Mouse (Mus musculus) spleen, adult 2 months (tissue): ENCODE data around the gene Nup62.

Experiments used
- CTCF ChIP-seq: fragments of 200-500 bp; IDR thresholded peaks from 2 replicates; pipeline ENCODE4 v1.5.1; 2011; ENCODE audit warnings: mild to moderate bottlenecking, inconsistent platforms; ENCODE audit not compliant: insufficient read depth, insufficient read length, insufficient replicate concordance; ENCODE audit errors: extremely low read depth
- POLR2A ChIP-seq: fragments of 200-500 bp; IDR thresholded peaks from 2 replicates; pipeline ENCODE4 v1.6.1; 2011; ENCODE audit warnings: low read depth, low read length, inconsistent platforms

- no peak for TF ChIP-seq CTCF
- no peak for TF ChIP-seq POLR2A
Observed at GRCm38 (mm10) chr7:44863210-44863609, 47.3 kb downstream of the Nup62 start.
